Mouse (Mus musculus): ENCODE data around the gene Nhs. TPM values are rescaled to one million over a fixed set of nuclear protein-coding genes. Genes with fewer than 3 reads are reported as not detected.

Gene Nhs
- polyA plus RNA-seq (2015; fragmentation: Nextera tagmentation; extraction: Ambion mirVana) = 2.2 and 2.7 TPM in 2 replicates

DNA sequence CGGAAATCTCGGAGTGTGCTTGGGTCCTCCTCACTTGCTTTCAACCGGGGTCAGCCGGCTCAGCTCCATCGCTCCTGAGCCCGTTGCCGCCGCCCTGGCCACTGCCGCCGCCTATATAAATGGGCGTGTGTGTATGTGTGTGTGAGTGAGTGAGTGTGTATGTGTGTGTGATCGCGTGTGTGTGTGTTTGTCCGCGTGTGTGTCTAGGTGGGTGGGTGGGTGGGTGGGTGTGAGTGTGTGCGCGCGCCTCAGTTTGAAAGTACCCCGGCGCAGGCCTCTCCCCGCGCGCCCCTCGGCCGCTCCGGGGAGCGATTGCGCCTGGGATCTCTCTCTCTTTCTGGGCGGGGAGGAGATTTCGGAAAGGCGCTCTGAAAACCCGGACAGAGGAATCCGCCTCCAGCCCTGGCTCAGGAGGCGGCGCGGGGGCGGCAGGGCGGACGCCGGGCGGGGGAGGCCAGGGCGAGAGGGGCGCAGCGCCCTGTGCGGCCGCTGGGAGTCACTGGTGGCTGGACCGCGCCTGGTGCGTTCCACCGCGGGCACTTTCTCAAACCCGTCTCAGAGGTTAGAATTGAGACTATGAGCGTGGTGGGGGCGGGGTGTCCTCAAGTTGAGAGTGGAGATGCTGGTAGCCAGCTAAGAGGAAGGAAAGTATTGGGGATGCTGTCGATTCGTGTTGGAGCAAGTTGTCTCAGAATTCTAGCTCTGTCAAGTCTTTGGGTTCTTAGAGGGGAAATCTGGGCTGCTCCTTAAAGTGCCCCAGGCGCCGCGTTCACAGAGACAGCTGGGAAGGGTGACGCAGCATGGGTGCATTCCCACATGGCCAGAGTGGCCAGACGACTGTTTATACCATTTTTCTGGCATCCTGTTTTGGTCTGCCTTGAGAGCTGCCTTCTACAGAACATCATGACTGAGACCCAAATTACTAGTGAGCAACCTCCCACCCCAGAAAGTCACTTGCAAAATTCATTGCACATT, at the start of gene Nhs:
Gene Nhs, minus strand, starts transcription at position 94 of the 975 bp plus-strand sequence.
- H3K27me3 ChIP-seq = peaks cover 66% of the 10 kb centered on the region
- no peaks in the 10 kb centered on the region for H3K36me3 ChIP-seq
- ATAC-seq (ENCODE audit: low read depth) = peak; percentile 87
- no peaks in the 10 kb centered on the region for H3K9me3 ChIP-seq
- peak within 1 kb of the TSS; percentile 83 for H3K9ac ChIP-seq
- H3K4me3 ChIP-seq = peak within 1 kb of the TSS; percentile 58
- H3K4me1 ChIP-seq (replicated peaks) = peaks cover 13% of the 10 kb centered on the region
- WGBS = 20% methylated on average over 57 of the region's 61 CpGs
- peak within 1 kb of the TSS; percentile 65 for H3K4me2 ChIP-seq
- peak within 1 kb of the TSS; percentile 56 for H3K27ac ChIP-seq (replicated peaks)

DNA sequence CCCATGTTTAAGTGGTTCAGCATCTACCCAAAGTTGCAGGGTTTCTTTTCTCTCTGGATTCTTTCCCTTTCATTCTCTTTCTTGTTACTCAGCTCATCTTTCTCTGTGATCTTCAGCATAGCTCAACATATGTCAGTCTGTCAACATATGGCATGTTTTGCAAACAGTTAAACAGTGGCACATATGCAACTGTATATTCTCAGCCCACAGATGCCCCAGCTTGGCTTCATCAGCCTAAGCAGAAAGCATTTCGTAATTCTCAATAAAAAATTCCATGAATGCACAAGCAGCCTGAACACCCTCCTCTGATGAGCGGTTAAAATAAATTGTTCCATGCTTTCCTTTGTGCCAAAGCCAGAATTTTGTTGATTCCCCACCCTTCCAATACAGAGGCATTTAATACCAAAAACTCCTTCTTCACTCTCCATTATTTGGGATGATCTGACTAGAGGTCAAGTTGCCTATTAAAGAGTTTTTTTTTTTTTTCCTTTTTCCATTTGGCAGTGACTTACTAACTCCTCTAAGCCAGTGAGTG, 46.9 kb upstream of the Nhs start:
- Histone ChIP-seq H3K9ac (no peak overlapping the region), H3K4me1 (replicated peaks) (no peaks in the 10 kb centered on the region), H3K36me3 (no peaks in the 10 kb centered on the region), H3K4me2 (no peak overlapping the region), H3K27me3 (0 out of 2 replicates have a peak, but pooled peaks cover 5% of the 10 kb centered on the region), H3K4me3 (no peak overlapping the region), H3K27ac (replicated peaks) (no peak overlapping the region), H3K9me3 (no peaks in the 10 kb centered on the region)
- WGBS = 88% methylated on average over 2 of the region's 2 CpGs
- no peak for ATAC-seq (ENCODE audit: low read depth)

DNA sequence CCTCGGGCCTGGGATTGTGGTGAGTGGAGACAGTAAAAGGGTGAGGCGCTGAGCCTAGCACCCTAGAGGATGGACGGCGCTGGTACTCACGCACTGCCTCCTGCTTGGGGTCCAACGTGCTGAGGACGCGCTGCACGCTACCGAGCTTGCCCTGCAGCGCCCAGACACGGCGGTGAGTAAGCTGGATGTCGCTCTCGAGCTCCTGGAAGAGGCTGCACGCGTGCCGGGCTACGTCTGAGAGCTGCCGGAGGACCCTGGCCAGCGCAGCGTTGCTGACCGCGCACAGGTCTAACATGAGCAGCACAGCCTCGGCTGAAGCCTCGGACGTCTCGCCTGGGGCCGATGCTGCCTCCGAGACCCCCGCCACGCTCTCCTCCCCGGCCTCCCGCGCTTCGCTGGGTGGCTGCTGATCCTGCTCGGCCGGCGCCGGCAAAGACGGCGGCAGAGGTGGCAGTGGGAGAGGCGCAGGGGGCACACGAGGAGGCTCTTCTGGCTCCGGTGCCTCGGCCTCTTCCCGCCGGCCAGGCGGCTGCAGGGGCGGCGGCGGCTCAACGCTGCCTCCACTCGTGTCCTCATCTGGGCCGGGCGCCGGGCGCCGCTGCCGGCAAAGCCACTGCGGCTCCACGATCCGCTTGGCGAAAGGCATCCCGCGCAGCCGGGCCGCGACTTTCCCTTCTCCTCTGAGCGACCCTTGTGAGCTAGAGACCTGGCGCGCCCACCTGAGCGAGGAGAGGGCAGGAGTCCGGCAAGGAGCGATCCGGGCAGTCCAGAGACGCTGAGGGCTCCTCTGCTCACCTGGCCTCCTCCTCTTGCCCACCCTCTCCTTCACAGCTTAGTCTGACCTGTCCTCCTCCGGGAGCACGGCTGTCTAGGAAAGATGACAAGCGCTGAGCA, 540 bp downstream of the Nhs start:
- WGBS = 27% methylated on average over 76 of the region's 80 CpGs
- Histone ChIP-seq H3K36me3 (no peaks in the 10 kb centered on the region), H3K4me3 (peak overlapping the region; percentile 58), H3K4me2 (peak overlapping the region; percentile 65), H3K4me1 (replicated peaks) (peaks cover 13% of the 10 kb centered on the region), H3K9ac (peak overlapping the region; percentile 83), H3K27me3 (peaks cover 75% of the 10 kb centered on the region), H3K9me3 (no peaks in the 10 kb centered on the region), H3K27ac (replicated peaks) (peak overlapping the region; percentile 56)
- ATAC-seq (ENCODE audit: low read depth) = peak; percentile 80

DNA sequence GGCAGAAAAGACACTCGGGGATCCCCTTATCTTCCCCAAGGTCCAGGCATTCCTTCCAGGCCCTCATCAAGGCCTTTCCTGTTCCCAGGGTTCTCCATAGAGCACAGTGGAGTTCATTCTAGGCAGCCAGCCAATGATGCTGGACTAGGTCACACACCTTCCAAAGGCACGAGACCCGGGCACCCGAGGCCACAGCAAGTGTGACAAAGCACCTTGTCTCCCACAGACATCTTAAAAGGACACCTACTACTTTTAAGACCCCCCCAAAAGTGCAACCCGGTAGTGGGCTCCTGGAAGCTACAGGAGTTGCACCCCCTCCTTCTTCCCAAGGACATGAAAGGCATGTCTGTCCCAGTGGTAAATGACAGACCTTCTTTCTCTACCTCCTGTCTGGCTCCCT, 1.4 kb downstream of the Nhs start:
- WGBS = 58% methylated on average over 5 of the region's 5 CpGs

DNA sequence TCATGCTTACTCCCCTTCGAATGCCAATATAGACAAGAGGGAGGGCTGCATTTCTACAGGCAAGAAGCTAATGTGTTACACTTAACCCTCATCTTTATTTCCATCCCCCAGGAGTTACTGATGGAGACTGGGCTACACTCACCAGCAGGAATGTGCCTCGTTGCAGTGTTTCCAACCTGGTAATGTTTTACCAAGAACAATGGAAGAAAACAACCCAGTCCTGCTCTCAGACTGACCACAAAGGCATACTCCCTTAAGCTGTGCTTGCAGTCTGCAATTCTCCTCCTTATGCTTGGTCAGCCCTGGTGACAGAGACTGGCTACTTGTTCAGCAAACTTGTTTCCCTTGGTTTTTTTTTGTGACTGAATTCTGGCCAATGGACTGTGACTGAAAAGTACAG, 21.7 kb downstream of the Nhs start:
- Histone ChIP-seq H3K9me3 (no peaks in the 10 kb centered on the region), H3K27ac (replicated peaks) (no peak overlapping the region), H3K4me3 (no peak overlapping the region), H3K4me1 (replicated peaks) (peaks cover 4% of the 10 kb centered on the region; the same call in 1 of the 2 replicates), H3K4me2 (no peak overlapping the region), H3K36me3 (no peaks in the 10 kb centered on the region), H3K27me3 (peaks cover 59% of the 10 kb centered on the region), H3K9ac (no peak overlapping the region)
- WGBS = 45% methylated on average over 2 of the region's 2 CpGs
- ATAC-seq (ENCODE audit: low read depth) = no peak

More for the DNA sequence above, 1.4 kb downstream of the Nhs start:
- H3K27ac ChIP-seq (replicated peaks) = no peak overlapping the region
- H3K4me1 ChIP-seq (replicated peaks) = peaks cover 13% of the 10 kb centered on the region
- H3K9ac ChIP-seq = peak overlapping the region; percentile 83
- no peaks in the 10 kb centered on the region for H3K36me3 ChIP-seq
- no peaks in the 10 kb centered on the region for H3K9me3 ChIP-seq
- no peak for ATAC-seq (ENCODE audit: low read depth)
- H3K4me2 ChIP-seq = peak overlapping the region; percentile 65
- peaks cover 81% of the 10 kb centered on the region for H3K27me3 ChIP-seq
- H3K4me3 ChIP-seq = peak overlapping the region; percentile 58

DNA sequence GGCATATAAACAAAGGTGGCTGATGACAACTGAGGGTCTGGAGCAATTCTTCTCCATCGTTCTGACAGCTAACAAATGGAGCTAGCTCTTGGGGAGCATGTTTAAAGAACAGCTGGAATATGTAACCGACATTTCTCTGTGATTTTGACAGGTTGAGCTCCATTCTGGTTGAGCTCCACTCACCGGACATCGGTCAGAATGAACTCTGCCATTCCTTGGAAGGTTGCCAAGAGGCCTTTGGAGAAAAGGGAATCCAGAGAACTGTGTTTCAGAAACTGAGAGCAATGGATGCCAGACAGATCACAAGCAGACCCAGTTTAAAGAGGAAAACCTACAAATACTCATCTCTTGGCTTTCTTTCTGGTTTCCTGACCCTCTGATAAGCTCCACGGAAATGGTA, 46.3 kb downstream of the Nhs start:
- H3K27me3 ChIP-seq = peaks cover 52% of the 10 kb centered on the region
- no peaks in the 10 kb centered on the region for H3K4me1 ChIP-seq (replicated peaks)
- H3K4me3 ChIP-seq = no peak overlapping the region
- 73% methylated on average over 5 of the region's 5 CpGs for WGBS
- no peak overlapping the region for H3K4me2 ChIP-seq
- H3K27ac ChIP-seq (replicated peaks) = no peak overlapping the region
- no peaks in the 10 kb centered on the region for H3K36me3 ChIP-seq
- H3K9me3 ChIP-seq = no peaks in the 10 kb centered on the region
- H3K9ac ChIP-seq = no peak overlapping the region
- no peak for ATAC-seq (ENCODE audit: low read depth)

DNA sequence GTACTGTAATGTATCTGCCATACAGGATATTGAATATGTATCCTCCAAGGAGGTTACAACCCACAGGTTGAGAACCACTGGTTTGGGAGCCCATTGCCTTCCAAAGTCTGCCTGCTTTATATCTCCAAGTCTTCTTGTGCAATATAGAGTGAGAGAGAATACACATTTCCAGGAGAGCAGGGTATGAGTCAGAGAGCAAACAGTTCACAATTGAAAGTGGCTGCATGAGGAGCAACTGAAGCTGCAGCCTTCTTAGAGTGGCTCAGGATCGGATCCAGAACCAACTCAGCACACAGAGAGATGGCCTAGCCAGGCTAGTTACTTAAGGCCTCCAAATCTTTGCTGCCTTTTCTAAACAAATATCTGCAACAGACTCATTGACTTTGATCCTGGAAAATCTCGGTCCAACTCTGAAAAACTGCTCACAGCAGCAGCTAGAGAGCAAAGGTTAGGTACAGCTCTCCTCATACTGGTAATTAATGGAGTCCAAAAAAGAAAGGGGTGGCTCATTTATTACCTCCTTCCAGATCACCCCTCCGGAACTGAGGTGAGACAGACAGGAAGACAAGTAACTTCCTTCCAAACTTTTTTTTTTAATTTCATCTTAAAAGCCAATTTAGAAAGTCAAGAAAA, 56.6 kb downstream of the Nhs start:
- no peaks in the 10 kb centered on the region for H3K4me1 ChIP-seq (replicated peaks)
- 72% methylated on average over 3 of the region's 3 CpGs for WGBS
- no peak overlapping the region for H3K9ac ChIP-seq
- H3K27ac ChIP-seq (replicated peaks) = no peak overlapping the region
- no peaks in the 10 kb centered on the region for H3K9me3 ChIP-seq
- no peak overlapping the region for H3K4me3 ChIP-seq
- no peaks in the 10 kb centered on the region for H3K36me3 ChIP-seq
- no peak for ATAC-seq (ENCODE audit: low read depth)
- no peak overlapping the region for H3K4me2 ChIP-seq
- H3K27me3 ChIP-seq = peaks cover 72% of the 10 kb centered on the region

DNA sequence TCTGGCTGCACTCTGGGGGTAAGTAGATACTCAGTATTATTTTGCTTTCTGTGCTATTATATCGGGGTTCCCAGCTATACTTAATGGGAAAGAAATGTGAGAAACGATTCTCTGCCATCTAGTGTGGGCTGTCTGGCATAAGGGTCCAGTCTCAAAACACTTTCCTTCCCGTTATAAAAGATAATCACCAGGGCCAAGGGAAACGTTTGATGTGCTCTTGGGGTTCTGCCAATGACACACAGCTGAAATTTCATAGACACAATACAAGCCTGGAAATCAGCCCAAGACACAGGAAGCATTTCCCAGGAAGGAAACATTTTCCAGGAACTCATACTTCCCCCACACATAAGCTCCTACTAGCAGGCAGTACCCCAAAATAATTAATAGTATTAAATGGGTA, 61.2 kb downstream of the Nhs start:
- H3K4me1 ChIP-seq (replicated peaks) = no peaks in the 10 kb centered on the region
- H3K9ac ChIP-seq = no peak overlapping the region
- H3K27me3 ChIP-seq = peaks cover 71% of the 10 kb centered on the region
- no peak overlapping the region for H3K4me2 ChIP-seq
- H3K9me3 ChIP-seq = no peaks in the 10 kb centered on the region
- no peak overlapping the region for H3K4me3 ChIP-seq
- no peak overlapping the region for H3K27ac ChIP-seq (replicated peaks)
- WGBS = 50% methylated on average over 4 of the region's 4 CpGs
- H3K36me3 ChIP-seq = no peaks in the 10 kb centered on the region
- no peak for ATAC-seq (ENCODE audit: low read depth)

DNA sequence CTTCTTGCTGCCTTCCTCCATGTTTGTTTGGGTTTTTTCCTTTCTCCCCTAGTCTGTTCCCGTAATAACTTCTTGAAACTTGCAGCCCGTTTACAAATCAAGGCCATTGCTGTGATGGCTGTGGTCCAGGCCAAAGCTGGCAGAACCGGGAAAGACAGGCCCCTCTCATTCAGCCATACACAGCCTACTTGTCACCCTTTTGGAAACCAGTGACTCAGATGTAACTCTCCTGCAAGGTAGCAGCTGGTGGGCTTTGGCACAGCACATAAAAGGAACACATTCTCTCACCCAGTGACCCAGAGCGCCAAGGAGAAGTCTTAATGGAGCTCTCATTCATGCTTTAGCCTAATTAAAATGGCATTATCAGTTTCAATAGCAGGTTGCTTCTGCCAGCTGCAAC, 72.2 kb downstream of the Nhs start:
- Histone ChIP-seq H3K36me3 (no peaks in the 10 kb centered on the region), H3K4me3 (no peak overlapping the region), H3K9me3 (no peaks in the 10 kb centered on the region), H3K27me3 (peaks cover 56% of the 10 kb centered on the region), H3K4me1 (replicated peaks) (no peaks in the 10 kb centered on the region), H3K4me2 (no peak overlapping the region), H3K27ac (replicated peaks) (no peak overlapping the region), H3K9ac (no peak overlapping the region)
- ATAC-seq (ENCODE audit: low read depth) = peak; percentile 85
- 35% methylated on average over 4 of the region's 4 CpGs for WGBS

DNA sequence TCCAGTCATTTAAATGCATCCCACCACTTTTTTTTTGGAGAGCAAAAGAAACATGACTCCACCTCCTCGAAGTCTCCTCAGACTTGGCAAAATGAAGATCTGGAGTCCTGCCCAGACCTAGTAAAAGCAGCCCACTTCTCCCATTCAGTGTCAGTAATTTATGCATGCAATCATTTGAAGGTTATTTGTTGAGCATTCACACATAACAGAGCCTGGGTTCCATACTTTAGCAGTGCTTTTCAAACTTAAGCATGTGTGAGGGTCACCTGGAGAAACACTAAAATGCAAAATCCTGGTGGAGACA, 73.7 kb downstream of the Nhs start:
- Histone ChIP-seq H3K9me3 (no peaks in the 10 kb centered on the region), H3K9ac (no peak overlapping the region), H3K4me3 (no peak overlapping the region), H3K27me3 (peaks cover 60% of the 10 kb centered on the region), H3K4me1 (replicated peaks) (no peaks in the 10 kb centered on the region), H3K36me3 (no peaks in the 10 kb centered on the region), H3K27ac (replicated peaks) (no peak overlapping the region), H3K4me2 (no peak overlapping the region)
- no peak for ATAC-seq (ENCODE audit: low read depth)
- WGBS = 61% methylated on average over 1 of the region's 1 CpGs

DNA sequence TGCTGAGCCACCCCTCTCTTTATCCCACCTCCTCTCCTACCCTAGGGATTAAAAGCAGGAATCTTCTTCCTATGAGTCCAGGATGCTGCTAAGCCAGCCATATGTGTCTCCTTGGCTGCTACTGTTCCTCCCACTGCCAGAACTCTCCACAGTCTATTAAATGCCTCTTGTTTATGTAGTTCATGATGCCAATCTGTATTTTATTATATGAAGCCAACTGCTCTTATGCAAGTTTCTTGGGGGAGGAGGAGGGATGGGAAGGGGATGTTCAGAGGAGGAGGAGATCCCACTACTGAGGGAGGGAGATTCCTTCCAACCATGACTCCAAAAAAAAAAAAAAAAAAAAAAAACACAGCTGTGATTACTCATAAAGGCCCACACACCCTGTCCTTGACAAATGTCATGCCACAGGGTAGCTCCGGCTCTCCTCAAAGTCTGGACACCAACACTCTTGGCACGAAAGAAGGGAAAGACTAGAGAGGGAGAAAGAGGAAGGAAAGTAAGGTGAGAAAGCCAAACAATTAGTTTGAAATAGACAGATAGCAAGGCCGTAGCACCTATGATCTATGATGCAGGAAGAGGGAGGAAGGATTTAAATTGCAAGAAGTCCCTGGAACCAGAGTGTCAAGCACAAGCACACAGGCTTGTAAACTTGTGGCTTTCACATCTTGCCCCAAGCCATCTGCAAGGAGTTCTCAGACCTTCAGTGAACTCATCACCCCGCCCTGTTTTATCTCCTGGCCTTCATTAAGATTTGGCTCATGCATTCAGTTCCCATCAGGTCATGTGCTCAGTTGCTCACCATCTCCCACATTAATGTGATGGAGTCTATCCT, 74.3 kb downstream of the Nhs start:
- H3K9ac ChIP-seq = no peak overlapping the region
- 84% methylated on average over 4 of the region's 4 CpGs for WGBS
- no peaks in the 10 kb centered on the region for H3K36me3 ChIP-seq
- H3K4me2 ChIP-seq = no peak overlapping the region
- H3K9me3 ChIP-seq = no peaks in the 10 kb centered on the region
- H3K27me3 ChIP-seq = peaks cover 59% of the 10 kb centered on the region
- no peak for ATAC-seq (ENCODE audit: low read depth)
- no peak overlapping the region for H3K4me3 ChIP-seq
- H3K4me1 ChIP-seq (replicated peaks) = no peaks in the 10 kb centered on the region
- H3K27ac ChIP-seq (replicated peaks) = no peak overlapping the region
